Mouse (Mus musculus): ENCODE measurements around the gene Gm20696. TPM values are rescaled to one million over a fixed set of nuclear protein-coding genes. Genes with fewer than 3 reads are reported as not detected.

The Gm20696 gene
- polyA plus RNA-seq, 1 experiment from 2014 or later: 3.9 TPM

- Histone ChIP-seq H3K9ac (no peak overlapping the region), H3K36me3 (ENCODE audit: poor library complexity, severe bottlenecking) (no peaks in the 10 kb centered on the region), H3K27ac (no peak overlapping the region), H3K4me1 (peaks cover 16% of the 10 kb centered on the region), H3K4me2 (no peak overlapping the region), H3K9me3 (replicated peaks) (no peaks in the 10 kb centered on the region), H3K4me3 (no peak overlapping the region), H3K27me3 (no peaks in the 10 kb centered on the region)
- 0 out of 2 replicates have a peak, but pooled peaks have one; percentile 33 for ATAC-seq
- 57% methylated on average over 19 of the region's 19 CpGs for WGBS
Observed at GRCm38 (mm10) chr6:99319415-99320405, 346.9 kb downstream of the Gm20696 start.

- Histone ChIP-seq H3K9ac (no peak overlapping the region), H3K27me3 (no peaks in the 10 kb centered on the region), H3K27ac (no peak overlapping the region), H3K4me1 (peaks cover 22% of the 10 kb centered on the region), H3K36me3 (ENCODE audit: poor library complexity, severe bottlenecking) (no peaks in the 10 kb centered on the region), H3K9me3 (replicated peaks) (no peaks in the 10 kb centered on the region), H3K4me2 (no peak overlapping the region), H3K4me3 (no peak overlapping the region)
- WGBS: 69% methylated on average over 3 of the region's 3 CpGs
- ATAC-seq: no peak
Observed at GRCm38 (mm10) chr6:99314746-99315145, 351.9 kb downstream of the Gm20696 start.

DNA sequence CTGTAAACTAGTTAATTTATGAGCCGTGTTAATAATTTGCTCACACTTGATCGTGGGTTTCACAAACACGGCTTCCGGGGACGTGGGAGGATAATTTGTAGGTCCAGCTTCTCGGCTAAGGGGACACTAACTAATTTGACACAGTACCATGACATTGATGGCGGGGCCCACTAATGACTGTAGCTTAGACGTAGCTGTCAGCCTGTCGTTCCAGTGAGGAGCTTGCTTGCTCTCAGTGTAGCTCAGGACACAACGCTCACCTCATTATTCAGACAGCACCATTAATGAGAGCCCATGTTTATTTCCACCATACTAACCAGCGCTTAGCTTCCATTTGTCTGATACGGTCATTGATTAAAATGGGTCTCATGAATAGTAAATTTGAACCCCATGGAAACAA is 356.1 kb downstream of the Gm20696 start:
- H3K4me2 ChIP-seq: peak overlapping the region; percentile 1; the same call in 1 of the 2 replicates
- no peaks in the 10 kb centered on the region for H3K36me3 ChIP-seq (ENCODE audit: poor library complexity, severe bottlenecking)
- peaks cover 18% of the 10 kb centered on the region for H3K4me1 ChIP-seq
- ATAC-seq: no peak
- H3K27ac ChIP-seq: no peak overlapping the region
- no peaks in the 10 kb centered on the region for H3K27me3 ChIP-seq
- no peak overlapping the region for H3K4me3 ChIP-seq
- no peaks in the 10 kb centered on the region for H3K9me3 ChIP-seq (replicated peaks)
- no peak overlapping the region for H3K9ac ChIP-seq
- WGBS: 45% methylated on average over 12 of the region's 12 CpGs

DNA sequence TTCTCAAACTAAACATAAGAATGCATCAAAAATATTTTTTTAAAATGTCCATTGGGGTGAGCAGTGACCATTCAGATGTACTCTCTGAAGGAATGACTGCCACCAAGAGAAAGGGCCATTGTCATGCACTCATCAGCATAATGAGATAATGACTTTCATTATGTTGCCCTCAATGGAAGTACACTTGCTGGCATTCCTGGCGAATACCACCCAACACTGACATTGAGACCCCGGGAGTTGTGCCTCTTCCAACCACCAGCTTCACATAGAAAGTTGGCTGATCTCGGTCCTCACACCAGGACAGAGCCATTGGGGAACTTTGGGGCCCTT is 356.5 kb downstream of the Gm20696 start:
- Histone ChIP-seq H3K36me3 (ENCODE audit: poor library complexity, severe bottlenecking) (no peaks in the 10 kb centered on the region), H3K27me3 (no peaks in the 10 kb centered on the region), H3K4me3 (no peak overlapping the region), H3K27ac (no peak overlapping the region), H3K4me2 (peak overlapping the region; percentile 1; the same call in 1 of the 2 replicates), H3K9me3 (replicated peaks) (no peaks in the 10 kb centered on the region), H3K9ac (no peak overlapping the region), H3K4me1 (peaks cover 18% of the 10 kb centered on the region)
- WGBS: 25% methylated on average over 3 of the region's 3 CpGs
- no peak for ATAC-seq

DNA sequence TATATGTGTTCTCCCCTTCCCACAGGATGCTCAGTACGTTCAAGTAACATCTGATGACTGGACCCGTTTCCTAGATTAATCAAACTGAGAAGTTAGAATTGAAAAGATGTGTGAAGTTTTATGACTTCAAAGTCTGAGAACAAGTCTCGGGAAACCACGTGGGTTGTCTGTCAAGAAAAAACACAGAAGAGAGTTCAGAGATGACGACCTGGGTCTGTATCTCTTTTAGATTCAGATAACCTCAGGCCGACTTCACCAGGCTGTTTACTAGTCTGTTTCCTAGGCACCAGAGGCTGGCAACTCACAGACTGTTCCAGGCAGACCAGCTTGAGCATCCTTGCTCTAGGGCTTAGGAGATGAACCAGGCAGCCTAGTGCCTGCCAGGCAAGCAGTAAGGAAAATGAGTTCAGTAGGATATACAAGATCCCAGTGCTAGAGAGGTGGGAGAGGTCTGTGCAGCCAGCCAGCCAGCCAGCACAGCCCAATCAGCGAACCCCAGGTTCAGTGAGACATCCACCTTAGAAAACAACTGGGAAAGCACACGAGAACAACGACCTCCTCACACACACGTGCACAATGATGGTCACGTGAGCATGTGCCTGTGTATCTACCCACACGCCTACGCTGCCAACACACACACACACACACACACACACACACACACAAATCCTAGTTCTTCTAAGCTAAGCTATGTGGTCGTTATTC is 357.0 kb downstream of the Gm20696 start:
- no peak for ATAC-seq
- Histone ChIP-seq H3K4me1 (peaks cover 18% of the 10 kb centered on the region), H3K36me3 (ENCODE audit: poor library complexity, severe bottlenecking) (no peaks in the 10 kb centered on the region), H3K4me3 (no peak overlapping the region), H3K4me2 (no peak overlapping the region), H3K9me3 (replicated peaks) (no peaks in the 10 kb centered on the region), H3K27ac (no peak overlapping the region), H3K9ac (no peak overlapping the region), H3K27me3 (no peaks in the 10 kb centered on the region)
- 71% methylated on average over 14 of the region's 14 CpGs for WGBS

DNA sequence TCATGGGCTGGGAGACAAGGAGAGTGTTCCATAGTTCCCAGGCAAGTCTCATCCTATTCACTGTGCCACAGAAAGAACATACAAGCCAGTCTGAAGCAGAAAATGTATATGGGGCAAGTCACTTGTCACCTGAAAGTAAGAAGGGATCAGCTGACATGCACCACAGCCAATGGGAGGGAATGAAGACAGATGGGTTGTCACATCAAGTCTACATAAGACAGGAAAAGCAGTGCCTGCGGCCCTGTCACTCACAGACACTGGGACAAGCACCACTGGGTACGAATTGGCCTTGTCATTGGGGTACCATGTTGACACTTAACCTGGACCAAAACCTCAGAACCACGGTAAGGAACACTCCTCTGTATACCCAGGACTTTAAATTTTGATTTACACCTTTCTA is 360.8 kb downstream of the Gm20696 start:
- no peaks in the 10 kb centered on the region for H3K9me3 ChIP-seq (replicated peaks)
- no peak overlapping the region for H3K27ac ChIP-seq
- H3K9ac ChIP-seq: no peak overlapping the region
- ATAC-seq: no peak
- no peaks in the 10 kb centered on the region for H3K27me3 ChIP-seq
- H3K4me2 ChIP-seq: no peak overlapping the region
- WGBS: 96% methylated on average over 3 of the region's 3 CpGs
- H3K4me1 ChIP-seq: peaks cover 12% of the 10 kb centered on the region
- H3K4me3 ChIP-seq: no peak overlapping the region
- H3K36me3 ChIP-seq (ENCODE audit: poor library complexity, severe bottlenecking): no peaks in the 10 kb centered on the region

GRCm38 (mm10) chr6:99305236-99305635 is 361.4 kb downstream of the Gm20696 start:
- Histone ChIP-seq H3K27me3 (no peaks in the 10 kb centered on the region), H3K4me2 (no peak overlapping the region), H3K27ac (no peak overlapping the region), H3K4me1 (peaks cover 7% of the 10 kb centered on the region), H3K9ac (no peak overlapping the region), H3K36me3 (ENCODE audit: poor library complexity, severe bottlenecking) (no peaks in the 10 kb centered on the region), H3K4me3 (no peak overlapping the region), H3K9me3 (replicated peaks) (no peaks in the 10 kb centered on the region)
- no peak for ATAC-seq
- 95% methylated on average over 3 of the region's 3 CpGs for WGBS

GRCm38 (mm10) chr6:99302662-99303435 is 363.7 kb downstream of the Gm20696 start:
- Histone ChIP-seq H3K9ac (no peak overlapping the region), H3K36me3 (ENCODE audit: poor library complexity, severe bottlenecking) (no peaks in the 10 kb centered on the region), H3K27ac (no peak overlapping the region), H3K4me1 (no peaks in the 10 kb centered on the region), H3K4me3 (no peak overlapping the region), H3K4me2 (no peak overlapping the region), H3K9me3 (replicated peaks) (no peaks in the 10 kb centered on the region), H3K27me3 (no peaks in the 10 kb centered on the region)
- no peak for ATAC-seq
- 92% methylated on average over 6 of the region's 6 CpGs for WGBS

DNA sequence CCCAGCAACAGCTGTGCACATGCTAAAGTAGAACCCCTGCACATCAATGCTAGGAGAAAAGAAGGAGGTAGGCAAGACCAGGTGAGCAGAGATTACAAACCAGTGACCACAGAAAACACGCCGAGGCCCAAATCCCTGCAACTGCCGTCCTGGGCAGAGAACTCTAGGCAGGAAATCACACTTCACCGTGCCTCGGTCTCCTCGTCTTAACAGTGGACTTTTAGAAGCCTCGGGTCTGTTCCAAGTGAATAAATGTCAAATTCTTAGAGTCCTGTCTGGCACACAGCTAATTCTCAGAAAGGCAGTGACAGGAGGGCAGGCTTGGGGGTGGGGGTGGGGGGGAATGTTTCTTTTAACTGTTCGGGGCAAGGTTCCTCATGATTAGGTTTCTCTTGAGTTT is 364.7 kb downstream of the Gm20696 start:
- Histone ChIP-seq H3K9ac (no peak overlapping the region), H3K4me2 (no peak overlapping the region), H3K27me3 (no peaks in the 10 kb centered on the region), H3K9me3 (replicated peaks) (no peaks in the 10 kb centered on the region), H3K4me3 (no peak overlapping the region), H3K36me3 (ENCODE audit: poor library complexity, severe bottlenecking) (no peaks in the 10 kb centered on the region), H3K27ac (no peak overlapping the region), H3K4me1 (no peaks in the 10 kb centered on the region)
- 87% methylated on average over 8 of the region's 8 CpGs for WGBS
- ATAC-seq: no peak

DNA sequence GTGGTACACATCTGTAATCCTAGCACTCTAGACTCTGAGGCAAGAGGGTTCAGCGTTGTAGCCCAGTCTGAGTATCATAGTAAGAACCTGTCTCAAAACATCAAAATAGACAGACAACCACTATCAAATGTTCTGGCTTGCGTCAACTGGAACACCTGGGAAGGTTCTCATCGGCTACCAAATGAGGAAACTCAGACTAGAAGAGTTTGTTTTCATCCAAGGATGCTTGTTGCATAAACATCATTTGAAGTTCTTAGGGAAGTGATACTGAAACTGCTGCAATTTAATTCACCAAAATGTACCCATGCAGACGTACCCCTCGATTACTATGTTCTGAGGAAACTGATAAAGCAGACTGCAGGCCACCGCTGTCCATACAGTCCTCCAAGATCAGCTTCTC is 366.4 kb downstream of the Gm20696 start:
- no peak overlapping the region for H3K4me2 ChIP-seq
- no peaks in the 10 kb centered on the region for H3K27me3 ChIP-seq
- H3K4me1 ChIP-seq: no peaks in the 10 kb centered on the region
- H3K27ac ChIP-seq: no peak overlapping the region
- no peak overlapping the region for H3K4me3 ChIP-seq
- H3K9ac ChIP-seq: no peak overlapping the region
- WGBS: 96% methylated on average over 6 of the region's 6 CpGs
- no peaks in the 10 kb centered on the region for H3K36me3 ChIP-seq (ENCODE audit: poor library complexity, severe bottlenecking)
- ATAC-seq: no peak
- H3K9me3 ChIP-seq (replicated peaks): no peaks in the 10 kb centered on the region

GRCm38 (mm10) chr6:99299196-99299595 is 367.4 kb downstream of the Gm20696 start:
- Histone ChIP-seq H3K4me3 (no peak overlapping the region), H3K27ac (no peak overlapping the region), H3K4me2 (no peak overlapping the region), H3K27me3 (no peaks in the 10 kb centered on the region), H3K36me3 (ENCODE audit: poor library complexity, severe bottlenecking) (no peaks in the 10 kb centered on the region), H3K4me1 (no peaks in the 10 kb centered on the region), H3K9me3 (replicated peaks) (no peaks in the 10 kb centered on the region), H3K9ac (no peak overlapping the region)
- no peak for ATAC-seq
- WGBS: 72% methylated on average over 14 of the region's 14 CpGs

DNA sequence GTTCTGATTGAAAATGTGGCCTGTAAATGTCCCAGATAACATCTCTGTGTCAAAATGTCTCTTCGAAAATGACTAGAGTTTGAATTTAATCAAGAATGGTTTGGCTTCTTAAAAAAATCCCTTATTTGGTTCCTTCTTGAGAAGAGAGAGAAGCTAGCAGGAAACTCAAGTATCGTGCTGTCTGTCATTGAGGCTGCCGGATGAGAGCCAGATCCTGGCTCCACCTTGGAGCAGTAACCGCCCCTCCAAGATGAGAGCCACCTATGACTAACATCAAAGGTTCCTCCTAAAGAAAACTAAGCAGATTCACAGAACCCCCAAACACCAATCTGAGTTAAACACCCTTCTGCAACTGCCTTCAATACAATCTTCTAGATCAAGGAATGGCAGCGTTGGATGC is 369.1 kb downstream of the Gm20696 start:
- H3K27ac ChIP-seq: no peak overlapping the region
- H3K4me1 ChIP-seq: no peaks in the 10 kb centered on the region
- no peaks in the 10 kb centered on the region for H3K9me3 ChIP-seq (replicated peaks)
- H3K27me3 ChIP-seq: no peaks in the 10 kb centered on the region
- ATAC-seq: no peak
- H3K9ac ChIP-seq: no peak overlapping the region
- H3K4me2 ChIP-seq: no peak overlapping the region
- WGBS: 94% methylated on average over 5 of the region's 5 CpGs
- H3K36me3 ChIP-seq (ENCODE audit: poor library complexity, severe bottlenecking): no peaks in the 10 kb centered on the region
- H3K4me3 ChIP-seq: no peak overlapping the region
